Mouse (Mus musculus) heart, embryonic 11.5 days (tissue): ENCODE measurements around the gene Hoxa2. TPM values are rescaled to one million over a fixed set of nuclear protein-coding genes. Genes with fewer than 3 reads are reported as not detected.

ENCODE experiments used
- ATAC-seq: fragments of 200-750 bp; cut with Nextera tagmentation; replicated peaks from 2 replicates; pipeline ENCODE4 v1.8.0; 2017; ENCODE audit warnings: moderate library complexity; ENCODE audit not compliant: insufficient number of reproducible peaks, low FRiP score, low TSS enrichment
- H3K27ac ChIP-seq: fragments of 300-500 bp; sonication (generic); 2 replicates; pipeline ENCODE4 v1.5.1; 2014; ENCODE audit warnings: mild to moderate bottlenecking, low read depth, low read length
- H3K27me3 ChIP-seq: fragments of 300-500 bp; sonication (generic); 2 replicates; pipeline ENCODE4 v1.6.1; 2014; ENCODE audit warnings: mild to moderate bottlenecking, low read length, mixed read lengths; ENCODE audit not compliant: control insufficient read depth, insufficient read depth
- H3K36me3 ChIP-seq: fragments of 300-500 bp; sonication (generic); 2 replicates; pipeline ENCODE4 v1.6.1; 2014; ENCODE audit warnings: mild to moderate bottlenecking, low read length, moderate library complexity, mixed read lengths; ENCODE audit not compliant: control insufficient read depth, insufficient read depth
- H3K4me1 ChIP-seq: fragments of 300-500 bp; sonication (generic); 2 replicates; pipeline ENCODE4 v1.6.1; 2014; ENCODE audit warnings: low read length; ENCODE audit not compliant: control insufficient read depth, insufficient read depth
- H3K4me2 ChIP-seq: fragments of 300-500 bp; sonication (generic); 2 replicates; pipeline ENCODE4 v1.6.1; 2014; ENCODE audit warnings: mild to moderate bottlenecking, moderate library complexity
- H3K4me3 ChIP-seq: fragments of 300-500 bp; sonication (generic); 2 replicates; pipeline ENCODE4 v1.5.1; 2014; ENCODE audit warnings: low read depth, low read length
- H3K9ac ChIP-seq: fragments of 300-500 bp; sonication (generic); 2 replicates; pipeline ENCODE4 v1.6.1; 2014; ENCODE audit warnings: mild to moderate bottlenecking, low read depth, low read length, moderate library complexity
- H3K9me3 ChIP-seq: fragments of 300-500 bp; sonication (generic); replicated peaks from 2 replicates; pipeline ENCODE4 v1.6.1; 2016; ENCODE audit warnings: low read length; ENCODE audit not compliant: control insufficient read depth
- WGBS: fragments of 180-500 bp; shearing (Covaris S2); extraction: QIAGEN DNeasy Blood & Tissue Kit; methylation state at CpG from one replicate; pipeline ENCODE4 v1.1.7; 2014; ENCODE audit not compliant: insufficient replicate concordance; 5-methylcytosine and 5-hydroxymethylcytosine counted together
- polyA plus RNA-seq: library from polyadenylated mRNA; unstranded; fragments of >200 nt; fragmentation: Nextera tagmentation; extraction: Ambion mirVana; gene quantifications from 2 replicates; pipeline ENCODE4 v1.2.1, GENCODE M21; 2014

Hoxa2 gene
- polyA plus RNA-seq, 1 experiment from 2014 or later: 3.6 TPM

- H3K4me2 ChIP-seq: peak overlapping the region; percentile 22
These were observed 20.6 kb upstream of the Hoxa2 start for GRCm38 (mm10) chr6:52185222-52185621.

DNA sequence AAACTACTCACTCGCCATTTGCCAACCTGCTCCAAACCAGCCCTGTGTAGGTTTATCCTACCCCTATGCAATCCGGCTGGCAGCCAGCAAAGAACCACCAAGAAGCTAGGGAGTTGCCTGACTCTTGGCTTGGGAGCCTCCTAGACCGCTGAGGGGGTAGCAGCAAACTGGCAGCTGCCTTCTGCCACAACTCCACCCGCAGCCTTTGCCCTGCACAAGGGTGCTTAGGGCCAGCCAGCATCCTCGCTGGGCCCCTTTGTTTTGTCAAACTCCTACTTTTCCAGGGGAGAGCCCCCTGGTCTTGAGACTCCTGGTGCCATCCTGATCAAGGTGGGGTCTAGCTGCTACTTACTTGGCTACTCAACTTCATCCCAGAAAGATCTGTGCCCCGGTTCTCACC is 20.0 kb upstream of the Hoxa2 start:
- Histone ChIP-seq H3K4me3 (no peak overlapping the region), H3K9me3 (no peaks in the 10 kb centered on the region), H3K4me1 (no peaks in the 10 kb centered on the region), H3K27me3 (peaks cover 100% of the 10 kb centered on the region), H3K27ac (no peak overlapping the region), H3K9ac (no peak overlapping the region), H3K36me3 (no peaks in the 10 kb centered on the region), H3K4me2 (no peak overlapping the region)
- ATAC-seq: no peak
- 6% methylated on average over 6 of the region's 6 CpGs for WGBS

More at GRCm38 (mm10) chr6:52185222-52185621, 20.6 kb upstream of the Hoxa2 start:
- Histone ChIP-seq H3K9ac (no peak overlapping the region), H3K27me3 (peaks cover 100% of the 10 kb centered on the region), H3K27ac (no peak overlapping the region), H3K36me3 (no peaks in the 10 kb centered on the region), H3K4me1 (no peaks in the 10 kb centered on the region), H3K9me3 (no peaks in the 10 kb centered on the region), H3K4me3 (no peak overlapping the region)
- 2% methylated on average over 19 of the region's 19 CpGs for WGBS
- no peak for ATAC-seq

DNA sequence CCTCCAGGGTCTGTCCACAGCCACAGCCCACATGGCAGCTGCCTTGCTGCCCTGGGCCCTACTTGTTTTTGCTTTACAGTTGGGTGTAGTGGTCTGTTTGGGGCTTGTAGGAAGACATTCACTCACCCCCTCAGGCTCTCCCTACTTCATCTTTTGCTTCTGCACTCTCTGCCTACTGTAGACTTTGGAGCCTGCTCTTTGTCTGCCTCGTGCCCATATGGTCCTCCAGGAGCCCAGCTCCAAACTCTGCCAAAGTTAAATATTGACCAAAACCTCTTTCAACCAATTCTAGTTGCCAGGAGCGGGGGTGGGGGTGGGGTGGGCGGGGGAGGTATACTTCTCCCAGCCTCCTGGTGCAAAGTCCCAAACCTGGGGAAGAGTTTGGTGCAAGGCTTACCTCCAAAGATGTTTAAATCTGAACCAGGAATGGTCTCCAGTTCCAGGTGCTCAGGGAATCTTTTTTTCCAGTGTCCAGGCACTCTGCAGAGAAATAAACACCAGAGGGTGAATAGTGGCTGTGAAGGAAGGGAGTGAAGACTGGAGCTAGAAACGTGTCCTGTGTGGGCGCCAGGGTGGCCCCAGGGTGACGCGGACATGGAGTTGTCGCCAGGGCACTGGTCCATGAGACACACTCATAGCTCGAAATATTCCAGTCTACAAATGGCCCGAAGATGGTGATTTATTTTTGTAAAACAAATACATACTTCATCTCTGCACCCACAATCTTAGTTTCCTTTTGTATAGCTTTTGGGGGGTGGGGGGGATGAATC is 18.9 kb upstream of the Hoxa2 start:
- H3K9ac ChIP-seq: no peak overlapping the region
- no peaks in the 10 kb centered on the region for H3K9me3 ChIP-seq
- H3K4me1 ChIP-seq: no peaks in the 10 kb centered on the region
- H3K36me3 ChIP-seq: no peaks in the 10 kb centered on the region
- H3K4me2 ChIP-seq: no peak overlapping the region
- no peak overlapping the region for H3K27ac ChIP-seq
- ATAC-seq: no peak
- H3K27me3 ChIP-seq: peaks cover 100% of the 10 kb centered on the region
- 17% methylated on average over 10 of the region's 10 CpGs for WGBS
- no peak overlapping the region for H3K4me3 ChIP-seq

DNA sequence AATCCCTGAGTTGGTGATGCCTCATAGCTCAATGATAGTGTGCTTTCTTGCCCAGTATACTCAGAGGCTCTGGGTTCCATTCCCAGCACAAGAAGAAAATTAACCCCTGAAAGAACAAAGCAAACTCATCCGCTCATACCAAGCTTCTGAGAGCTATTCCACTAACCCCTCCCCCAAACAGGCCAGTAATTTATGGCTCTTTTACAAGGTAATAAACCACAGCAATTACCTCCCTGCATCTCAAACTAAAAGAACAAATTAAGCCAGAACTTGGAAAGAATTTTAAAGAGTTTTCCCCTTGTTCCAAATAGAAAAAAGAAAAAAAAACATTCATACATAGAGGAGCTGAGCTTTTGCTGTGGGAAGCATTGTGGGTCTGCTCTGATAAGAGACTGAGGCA is 18.2 kb upstream of the Hoxa2 start:
- no peaks in the 10 kb centered on the region for H3K9me3 ChIP-seq
- H3K27ac ChIP-seq: no peak overlapping the region
- no peak overlapping the region for H3K4me3 ChIP-seq
- no peak overlapping the region for H3K9ac ChIP-seq
- no peak for ATAC-seq
- no peaks in the 10 kb centered on the region for H3K36me3 ChIP-seq
- H3K4me1 ChIP-seq: no peaks in the 10 kb centered on the region
- H3K27me3 ChIP-seq: peaks cover 99% of the 10 kb centered on the region
- 20% methylated on average over 1 of the region's 1 CpGs for WGBS
- H3K4me2 ChIP-seq: no peak overlapping the region

- H3K27me3 ChIP-seq: peaks cover 99% of the 10 kb centered on the region
These were observed 17.4 kb upstream of the Hoxa2 start for GRCm38 (mm10) chr6:52182030-52182429.

DNA sequence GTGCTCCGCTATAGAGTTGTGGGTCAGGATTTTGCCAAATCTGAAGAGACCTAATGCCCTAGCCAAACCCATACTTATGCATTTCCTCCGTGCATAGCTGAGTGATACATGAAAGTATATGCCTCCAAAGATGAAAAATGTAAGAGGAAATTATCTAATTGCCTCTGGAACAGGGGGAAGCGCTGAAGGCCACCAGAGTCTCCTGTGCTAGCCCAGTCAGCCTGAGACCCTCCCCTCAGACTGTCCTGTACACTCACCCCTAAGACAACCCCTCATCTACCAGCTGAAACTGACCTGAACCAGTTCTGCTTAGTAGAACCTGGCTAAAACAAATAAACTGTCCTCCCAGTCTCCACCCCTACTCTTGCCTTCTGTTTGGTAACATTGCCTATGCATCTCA is 16.1 kb upstream of the Hoxa2 start:
- Histone ChIP-seq H3K27ac (no peak overlapping the region), H3K4me1 (no peaks in the 10 kb centered on the region), H3K27me3 (peaks cover 95% of the 10 kb centered on the region), H3K9ac (no peak overlapping the region), H3K4me2 (no peak overlapping the region; the same call in 1 of the 2 replicates), H3K9me3 (no peaks in the 10 kb centered on the region), H3K4me3 (no peak overlapping the region), H3K36me3 (no peaks in the 10 kb centered on the region)
- WGBS: 17% methylated on average over 3 of the region's 3 CpGs
- no peak for ATAC-seq

More at GRCm38 (mm10) chr6:52182030-52182429, 17.4 kb upstream of the Hoxa2 start:
- WGBS: 31% methylated on average over 2 of the region's 2 CpGs
- Histone ChIP-seq H3K4me1 (no peaks in the 10 kb centered on the region), H3K27ac (no peak overlapping the region), H3K4me2 (no peak overlapping the region), H3K36me3 (no peaks in the 10 kb centered on the region), H3K9ac (no peak overlapping the region), H3K4me3 (no peak overlapping the region), H3K9me3 (no peaks in the 10 kb centered on the region)
- ATAC-seq: no peak

GRCm38 (mm10) chr6:52180213-52180710 is 15.6 kb upstream of the Hoxa2 start:
- H3K4me3 ChIP-seq: peak overlapping the region; percentile 15
- no peak overlapping the region; the same call in 1 of the 2 replicates for H3K9ac ChIP-seq
- H3K4me1 ChIP-seq: no peaks in the 10 kb centered on the region
- peaks cover 95% of the 10 kb centered on the region for H3K27me3 ChIP-seq
- H3K9me3 ChIP-seq: no peaks in the 10 kb centered on the region
- H3K4me2 ChIP-seq: peak overlapping the region; percentile 45
- H3K36me3 ChIP-seq: no peaks in the 10 kb centered on the region
- WGBS: 9% methylated on average over 11 of the region's 11 CpGs
- H3K27ac ChIP-seq: no peak overlapping the region
- ATAC-seq: no peak

DNA sequence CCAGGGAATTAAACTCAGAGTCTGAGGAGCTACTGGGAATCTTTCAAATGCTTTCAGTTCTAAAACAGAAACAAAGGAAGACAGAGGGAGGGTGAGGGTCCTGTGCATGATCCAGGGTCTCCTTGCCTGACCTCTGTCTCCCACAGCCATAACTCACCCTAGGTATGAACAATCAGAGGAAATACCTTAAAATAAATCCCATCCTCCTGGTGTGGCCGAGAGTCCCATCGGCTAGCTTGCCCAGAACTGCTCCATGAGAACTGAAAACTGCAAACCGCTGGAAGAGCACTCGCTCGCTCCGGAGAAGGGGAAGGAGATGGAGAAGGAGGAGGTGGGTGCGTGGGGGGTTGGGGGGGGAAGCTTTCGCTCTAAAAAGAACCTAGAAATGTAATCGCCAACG is 15.1 kb upstream of the Hoxa2 start:
- H3K36me3 ChIP-seq: no peaks in the 10 kb centered on the region
- no peaks in the 10 kb centered on the region for H3K9me3 ChIP-seq
- 4% methylated on average over 10 of the region's 10 CpGs for WGBS
- H3K9ac ChIP-seq: peak overlapping the region; percentile 50; the same call in 1 of the 2 replicates
- H3K4me2 ChIP-seq: peak overlapping the region; percentile 45
- ATAC-seq: no peak
- H3K4me3 ChIP-seq: peak overlapping the region; percentile 18
- peak overlapping the region; percentile 18; the same call in 1 of the 2 replicates for H3K27ac ChIP-seq
- H3K4me1 ChIP-seq: no peaks in the 10 kb centered on the region
- H3K27me3 ChIP-seq: peaks cover 95% of the 10 kb centered on the region
